Mouse (Mus musculus) frontal cortex, adult 2 months (tissue): ENCODE data around the gene Erich4. TPM values are rescaled to one million over a fixed set of nuclear protein-coding genes. Genes with fewer than 3 reads are reported as not detected.

ENCODE experiments used
- DNase-seq, 2 experiments: peaks; one replicate each; pipeline ENCODE4 v3.0.0; 2022; ENCODE audit warnings: low spot score in 1 of 2; ENCODE audit errors: extremely low spot score in 1 of 2
- polyA plus RNA-seq: library from polyadenylated mRNA; depleted of rRNA; stranded (reverse); fragments of >200 nt; gene quantifications from 2 replicates; pipeline ENCODE4 v1.2.3, GENCODE M21; 2012

Erich4 gene
- polyA plus RNA-seq, 1 experiment, result 0.36 TPM

DNA sequence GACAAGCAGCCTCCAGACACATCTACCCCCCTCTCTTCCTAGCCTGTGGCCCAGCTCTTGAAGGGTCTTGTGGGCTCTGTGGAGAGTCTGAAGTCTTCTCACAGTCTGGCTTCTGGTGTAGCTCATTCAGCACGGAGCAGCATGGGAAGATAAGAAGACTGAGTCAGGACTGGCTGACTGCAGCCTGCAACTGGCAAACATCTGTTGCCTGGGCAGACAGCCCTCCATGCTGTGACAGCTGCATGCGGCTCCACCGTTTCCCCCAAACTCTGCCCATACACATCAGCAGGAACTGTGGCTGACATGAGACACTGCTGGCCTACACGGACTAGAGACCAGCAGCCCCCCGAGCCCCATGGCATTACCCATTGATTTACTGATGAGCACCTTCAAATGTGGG is 9.2 kb upstream of the Erich4 start:
- DNase-seq, result no peak

DNA sequence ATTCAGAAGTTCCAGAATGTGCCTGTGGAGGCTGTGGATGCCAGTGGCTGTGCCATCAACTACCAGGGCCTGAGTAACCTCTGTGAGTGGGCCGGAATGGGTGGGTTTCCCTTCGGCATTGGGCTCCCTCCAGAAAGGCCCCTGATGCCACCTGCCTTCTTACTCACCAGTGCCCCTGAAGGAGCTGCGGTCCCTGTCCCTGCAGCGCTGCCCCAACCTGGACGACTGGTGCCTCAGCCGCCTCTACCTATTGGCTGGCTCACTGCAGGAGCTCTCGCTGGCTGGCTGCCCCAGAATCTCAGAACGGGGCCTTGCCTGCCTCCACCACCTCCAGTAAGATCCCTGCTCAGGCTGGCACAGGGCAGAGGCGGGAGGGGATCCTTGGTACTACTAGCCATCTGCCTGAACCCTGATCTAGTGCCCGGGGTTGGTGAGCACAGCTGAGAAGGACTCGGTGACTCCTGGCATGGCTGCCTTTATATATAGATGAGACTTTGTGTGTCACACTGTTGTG is 8.2 kb upstream of the Erich4 start:
- no peak for DNase-seq

DNA sequence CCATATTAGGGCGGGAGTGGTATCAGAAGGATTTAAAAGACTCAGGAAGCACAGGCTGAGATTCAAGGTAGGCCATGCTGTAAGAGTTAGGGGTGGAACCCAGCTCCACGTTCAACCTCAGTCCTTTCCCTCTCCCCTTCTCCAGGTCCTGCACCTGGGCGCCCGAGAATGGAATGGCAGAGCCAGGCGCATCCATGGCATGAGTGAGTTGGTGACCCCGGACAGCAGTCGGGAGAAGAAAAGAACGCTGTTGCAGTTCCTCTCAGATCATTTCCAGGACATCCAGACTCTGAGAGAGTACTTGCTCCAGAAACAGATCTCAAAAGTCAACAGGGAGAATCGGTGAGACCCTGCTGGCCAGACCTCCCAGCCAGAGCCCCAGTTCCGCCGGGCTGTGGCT is 5.1 kb upstream of the Erich4 start:
- DNase-seq, result no peak

GRCm38 (mm10) chr7:25620101-25620500 is 4.4 kb upstream of the Erich4 start:
- DNase-seq, result no peak

- no peak for DNase-seq
These were observed 4.0 kb upstream of the Erich4 start for GRCm38 (mm10) chr7:25619722-25619991.

DNA sequence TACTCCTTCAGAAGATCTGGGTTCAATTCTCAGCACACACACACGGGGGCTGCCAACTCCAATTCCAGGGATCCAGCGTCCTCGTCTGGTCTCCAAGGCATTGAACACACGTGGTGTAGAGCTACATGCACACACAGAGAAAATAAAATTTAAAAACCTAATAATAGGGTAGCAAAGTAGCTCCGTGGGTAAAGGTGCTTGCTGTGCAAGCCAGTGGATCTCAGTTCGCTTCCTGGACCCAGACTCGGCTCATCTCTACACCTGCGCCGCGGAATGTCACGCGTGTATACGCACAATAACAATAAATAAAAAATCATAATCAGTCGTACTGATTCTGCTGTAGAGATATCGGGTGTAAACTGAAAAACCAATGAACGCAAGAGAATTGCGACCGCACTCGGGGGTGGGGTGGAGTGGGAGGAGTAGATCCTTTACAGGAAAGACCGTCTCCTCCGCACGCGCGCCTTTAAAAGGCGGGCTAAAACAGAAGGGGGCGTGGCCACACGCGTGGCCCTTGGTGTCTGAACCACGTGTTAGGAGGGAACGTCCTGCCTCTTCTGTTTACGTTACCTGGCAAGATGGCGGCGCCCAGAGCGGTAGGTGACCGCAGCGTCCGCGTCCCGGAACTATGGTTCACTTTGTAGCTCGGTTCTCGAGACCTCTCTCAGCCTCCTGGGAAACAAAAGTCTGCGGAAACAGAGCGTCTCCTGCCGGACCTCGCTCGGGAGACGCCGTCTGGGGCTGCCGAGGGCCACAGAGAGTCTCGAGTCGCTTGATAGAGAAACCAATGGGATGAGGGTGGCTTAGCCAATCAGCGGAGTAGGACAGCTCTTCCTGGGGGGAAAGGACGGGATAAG is 3.4 kb upstream of the Erich4 start, which contains the start of gene Dmac2:
TSS of gene Dmac2 (plus strand) at position 550 of the 857 bp plus-strand sequence.
- peak; percentile 92 to 95 for DNase-seq

DNA sequence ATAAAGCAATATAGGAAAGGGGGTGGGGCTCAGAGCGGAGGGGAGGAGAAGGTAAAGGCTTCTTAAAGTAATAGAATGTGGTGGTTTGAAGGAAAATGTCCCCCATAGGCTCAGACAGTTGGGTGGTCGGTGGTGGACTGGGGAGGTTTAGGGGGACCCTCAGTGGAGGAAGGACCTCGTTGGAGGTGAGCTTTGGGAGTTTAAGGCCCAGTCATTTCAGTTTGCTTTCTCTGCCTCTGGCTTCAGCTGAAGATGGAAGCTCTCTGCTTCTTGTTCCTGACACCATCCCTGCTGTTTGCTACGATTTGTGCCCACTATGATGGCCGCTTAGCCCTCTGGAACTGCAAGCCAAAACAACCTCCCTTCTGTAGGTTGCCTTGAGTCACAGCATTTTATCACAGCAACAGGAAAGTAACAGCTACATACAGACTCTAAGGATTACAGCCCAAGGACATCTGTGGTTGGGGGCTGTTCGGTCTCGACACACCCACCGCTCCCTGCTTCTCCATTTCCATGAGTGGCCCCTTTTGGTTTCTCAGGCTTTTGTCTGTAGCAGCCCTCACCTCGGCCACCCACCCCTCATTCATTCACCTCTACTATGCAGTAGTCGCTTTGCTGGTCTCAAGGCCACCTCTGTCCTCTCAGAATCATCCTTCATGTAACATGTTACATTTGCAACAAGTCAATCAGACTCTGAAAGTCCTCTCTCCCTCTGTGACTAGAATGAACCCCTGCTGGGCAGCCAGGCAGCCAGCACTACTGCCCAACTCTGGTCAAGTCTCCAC is 1.9 kb upstream of the Erich4 start:
- DNase-seq, result no peak

DNA sequence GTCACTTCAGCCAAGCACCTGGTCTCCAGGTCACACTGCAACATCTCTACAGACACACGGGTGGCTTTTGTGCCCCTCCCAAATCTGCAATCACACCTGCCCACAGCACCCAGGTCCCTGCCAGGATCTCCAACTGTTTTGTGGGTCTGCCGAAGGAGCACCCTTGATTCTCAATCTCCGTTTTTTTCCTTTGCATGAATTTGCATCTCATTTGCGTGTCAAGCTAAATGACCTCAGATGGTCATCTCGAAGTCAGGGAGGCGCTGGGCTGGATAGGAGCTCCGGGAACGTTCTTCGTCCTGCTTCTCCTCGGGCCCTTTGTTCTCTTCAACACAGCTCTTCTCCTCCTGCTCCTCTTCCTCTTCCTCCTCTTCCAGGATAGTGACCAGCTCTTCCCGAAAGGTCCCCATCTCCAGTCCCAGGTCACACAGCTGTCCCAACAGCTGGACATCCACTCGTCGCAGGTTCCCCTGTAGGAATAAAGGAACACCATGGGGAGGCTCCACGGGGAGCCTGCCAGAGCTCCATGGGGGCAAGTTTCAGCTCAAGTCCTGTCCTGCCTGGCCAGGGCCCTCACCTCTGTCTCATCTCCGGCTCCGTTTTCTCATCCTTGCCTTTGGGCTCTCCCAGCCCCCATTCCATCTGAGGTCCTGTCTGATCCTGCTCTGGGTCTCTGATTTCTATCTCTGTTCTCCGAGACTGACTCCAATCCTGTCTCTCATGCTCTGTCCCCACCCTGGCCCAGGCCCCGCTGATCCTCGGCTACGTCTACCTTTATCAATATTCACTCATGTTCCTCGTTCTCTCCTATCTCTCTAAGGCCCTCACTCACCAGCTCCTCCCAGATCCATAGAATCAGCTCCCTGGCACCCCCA is 624 bp downstream of the Erich4 start:
- no peak for DNase-seq

GRCm38 (mm10) chr7:25614086-25614485 is 1.6 kb downstream of the Erich4 start:
- DNase-seq, result no peak

GRCm38 (mm10) chr7:25611501-25611900 is 4.2 kb downstream of the Erich4 start:
- no peak for DNase-seq

DNA sequence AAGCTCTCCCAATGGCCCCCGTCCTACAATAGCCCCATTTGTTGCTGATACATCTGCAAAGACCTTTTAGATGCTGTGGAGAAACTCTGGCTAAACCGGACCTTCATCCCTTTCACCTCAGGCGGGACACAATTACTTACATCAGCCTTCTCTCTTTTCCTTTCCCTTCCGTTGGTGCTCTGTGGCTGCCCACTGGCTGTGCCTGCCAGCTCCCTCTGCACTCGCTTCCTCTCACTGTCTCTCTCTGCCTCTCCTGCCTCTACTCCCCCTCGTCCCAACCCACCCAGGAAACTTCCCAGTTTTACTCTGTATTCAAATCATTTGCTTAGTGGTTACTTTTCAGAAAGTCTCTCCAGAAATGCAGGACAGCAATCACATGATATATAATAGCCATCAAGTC is 5.6 kb downstream of the Erich4 start:
- no peak for DNase-seq

GRCm38 (mm10) chr7:25607196-25607595 is 8.5 kb downstream of the Erich4 start:
- DNase-seq, result no peak

DNA sequence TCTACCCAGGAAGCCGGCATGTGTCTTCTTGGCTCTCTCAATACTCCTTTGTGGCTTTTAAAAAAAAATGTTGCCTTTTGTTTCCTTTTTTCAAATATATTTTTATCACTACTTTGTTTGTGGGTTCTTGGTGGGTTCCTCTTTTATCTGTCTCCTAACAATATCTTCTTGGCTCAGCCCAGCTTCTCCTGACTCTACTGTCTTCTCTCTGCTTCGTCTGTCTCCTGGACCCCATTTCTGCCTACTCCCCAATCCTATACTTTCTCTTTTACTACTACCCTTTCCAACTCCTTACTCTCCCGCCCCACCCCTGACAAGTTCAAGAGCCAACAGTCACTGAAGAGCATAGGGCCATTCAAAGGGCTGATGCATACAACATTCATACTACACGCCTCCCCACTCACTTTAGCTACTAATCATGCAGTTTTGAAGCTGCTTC is 9.0 kb downstream of the Erich4 start:
- no peak for DNase-seq

DNA sequence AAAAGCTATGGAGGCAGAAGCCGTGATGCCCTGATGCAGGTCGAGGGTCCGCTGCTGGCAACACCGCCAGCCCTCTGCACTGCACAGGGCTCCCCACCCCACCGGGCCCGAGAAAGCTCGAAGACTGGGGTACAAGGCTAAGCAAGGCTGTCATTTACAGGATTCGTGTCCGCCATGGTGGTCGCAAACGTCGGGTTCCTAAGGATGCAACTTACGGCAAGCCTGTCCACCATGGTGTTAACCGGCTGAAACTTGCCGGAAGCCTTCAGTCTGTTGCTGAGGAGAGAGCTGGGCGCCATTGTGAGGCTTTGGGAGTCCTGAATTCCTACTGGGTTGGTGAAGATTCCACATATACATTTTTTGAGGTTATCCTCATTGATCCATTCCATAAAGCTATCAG is 14.3 kb downstream of the Erich4 start:
- DNase-seq, result no peak

- no peak for DNase-seq
These were observed 15.0 kb downstream of the Erich4 start for GRCm38 (mm10) chr7:25600666-25601065.

DNA sequence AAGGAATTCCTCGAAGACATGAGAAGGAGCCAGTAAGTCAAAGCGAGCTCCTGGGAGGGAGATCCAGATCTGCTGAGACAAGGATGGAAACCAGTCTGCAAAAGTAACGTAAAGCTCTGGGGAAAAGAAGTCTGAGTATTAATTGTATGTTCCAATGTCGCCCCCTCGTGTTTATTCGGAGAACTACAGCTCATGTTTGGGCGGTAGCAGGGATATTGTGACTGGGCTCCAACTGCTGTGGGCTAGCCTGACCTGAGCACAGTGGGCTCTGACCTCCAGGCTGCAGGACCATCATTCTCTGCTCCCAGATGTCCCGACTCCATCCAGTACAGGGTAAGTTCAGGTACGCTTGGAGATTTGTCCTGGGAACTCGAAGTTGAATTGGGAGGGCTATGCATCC is 16.0 kb downstream of the Erich4 start:
- DNase-seq, result peak in 1 of 2 experiments; percentile 90

GRCm38 (mm10) chr7:25593859-25594258 is 21.8 kb downstream of the Erich4 start:
- DNase-seq, result no peak

GRCm38 (mm10) chr7:25591226-25591625 is 24.5 kb downstream of the Erich4 start:
- DNase-seq, result no peak

GRCm38 (mm10) chr7:25585351-25586204 is 30.1 kb downstream of the Erich4 start:
- no peak for DNase-seq

- DNase-seq, result no peak
These were observed 31.0 kb downstream of the Erich4 start for GRCm38 (mm10) chr7:25584651-25585050.
